Mouse (Mus musculus): ENCODE results near the gene Ywhag. TPM values are rescaled to one million over a fixed set of nuclear protein-coding genes. Genes with fewer than 3 reads are reported as not detected.

The Ywhag gene
- polyA plus RNA-seq, 1 experiment from 2014 or later, result 168 TPM

DNA sequence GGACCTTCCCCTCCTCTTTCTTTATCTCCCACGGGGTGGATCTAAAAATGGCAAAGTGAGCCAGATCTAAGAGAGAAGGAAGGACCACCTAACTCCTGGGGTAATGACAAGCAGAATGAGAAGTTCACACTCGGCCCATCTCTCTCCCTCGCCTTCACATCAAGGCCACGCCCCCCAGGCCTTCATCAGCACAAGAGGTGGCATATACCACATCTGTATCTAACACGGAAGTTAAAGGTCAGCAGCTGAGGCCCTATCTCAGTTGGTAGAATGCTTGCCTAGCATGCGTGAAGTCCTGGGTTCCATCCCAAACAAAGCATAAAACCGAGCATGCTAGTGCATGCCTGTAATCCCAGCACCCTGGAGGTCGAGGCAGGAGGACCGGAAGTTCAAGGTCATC lies 60.7 kb downstream of the Ywhag start:
- Histone ChIP-seq H3K27me3 (peaks cover 61% of the 10 kb centered on the region), H3K27ac (no peak overlapping the region), H3K9ac (no peak overlapping the region), H3K36me3 (no peaks in the 10 kb centered on the region), H3K4me1 (peaks cover 21% of the 10 kb centered on the region), H3K4me2 (no peak overlapping the region), H3K9me3 (no peaks in the 10 kb centered on the region), H3K4me3 (no peak overlapping the region)
- no peak for ATAC-seq (ENCODE audit: insufficient number of reproducible peaks, low FRiP score, low TSS enrichment, low read depth)
- 58% methylated on average over 9 of the region's 9 CpGs for WGBS

GRCm38 (mm10) chr5:135872996-135873395 lies 61.4 kb downstream of the Ywhag start:
- 20% methylated on average over 16 of the region's 16 CpGs for WGBS
- Histone ChIP-seq H3K4me2 (no peak overlapping the region), H3K4me1 (peaks cover 24% of the 10 kb centered on the region), H3K36me3 (no peaks in the 10 kb centered on the region), H3K9me3 (no peaks in the 10 kb centered on the region), H3K4me3 (no peak overlapping the region), H3K27me3 (peaks cover 68% of the 10 kb centered on the region), H3K27ac (no peak overlapping the region), H3K9ac (no peak overlapping the region)
- no peak for ATAC-seq (ENCODE audit: insufficient number of reproducible peaks, low FRiP score, low TSS enrichment, low read depth)

GRCm38 (mm10) chr5:135870505-135870904 lies 63.9 kb downstream of the Ywhag start:
- Histone ChIP-seq H3K27ac (no peak overlapping the region), H3K27me3 (peaks cover 88% of the 10 kb centered on the region), H3K4me2 (no peak overlapping the region), H3K4me1 (peaks cover 22% of the 10 kb centered on the region), H3K9me3 (no peaks in the 10 kb centered on the region), H3K36me3 (no peaks in the 10 kb centered on the region), H3K9ac (no peak overlapping the region), H3K4me3 (no peak overlapping the region)
- 76% methylated on average over 5 of the region's 5 CpGs for WGBS
- no peak for ATAC-seq (ENCODE audit: insufficient number of reproducible peaks, low FRiP score, low TSS enrichment, low read depth)

- H3K36me3 ChIP-seq, result no peaks in the 10 kb centered on the region
- H3K4me1 ChIP-seq, result peaks cover 22% of the 10 kb centered on the region
- no peak overlapping the region for H3K4me2 ChIP-seq
- H3K27ac ChIP-seq, result no peak overlapping the region
- 61% methylated on average over 14 of the region's 14 CpGs for WGBS
- H3K9ac ChIP-seq, result no peak overlapping the region
- no peak overlapping the region for H3K4me3 ChIP-seq
- no peak for ATAC-seq (ENCODE audit: insufficient number of reproducible peaks, low FRiP score, low TSS enrichment, low read depth)
- peaks cover 87% of the 10 kb centered on the region for H3K27me3 ChIP-seq
- no peaks in the 10 kb centered on the region for H3K9me3 ChIP-seq
Measured at GRCm38 (mm10) chr5:135869661-135870423, 64.6 kb downstream of the Ywhag start.

DNA sequence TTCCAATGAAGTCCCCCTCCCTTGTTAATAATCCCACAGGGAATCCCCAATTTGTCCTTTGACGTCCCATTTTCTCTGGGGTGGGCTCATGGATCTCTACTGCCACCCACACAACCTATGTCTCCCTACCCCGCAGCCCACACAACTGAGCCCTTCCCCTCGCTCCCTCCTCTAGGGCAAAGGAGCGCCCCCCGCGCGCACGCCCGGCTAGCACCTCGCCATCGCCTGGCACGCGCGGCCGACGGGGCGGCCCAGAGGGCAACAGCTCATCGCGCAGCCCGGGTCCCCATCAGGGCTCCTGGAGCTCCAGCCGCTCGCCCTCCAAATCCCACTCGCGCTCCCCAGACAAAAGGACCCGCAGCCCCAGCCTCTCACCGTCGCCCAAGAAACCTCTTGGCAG lies 65.8 kb downstream of the Ywhag start:
- no peak overlapping the region for H3K9ac ChIP-seq
- H3K4me1 ChIP-seq, result peaks cover 22% of the 10 kb centered on the region
- H3K4me2 ChIP-seq, result peak overlapping the region; percentile 95
- no peaks in the 10 kb centered on the region for H3K9me3 ChIP-seq
- no peaks in the 10 kb centered on the region for H3K36me3 ChIP-seq
- WGBS, result 1% methylated on average over 27 of the region's 27 CpGs
- H3K27ac ChIP-seq, result no peak overlapping the region
- no peak for ATAC-seq (ENCODE audit: insufficient number of reproducible peaks, low FRiP score, low TSS enrichment, low read depth)
- peaks cover 86% of the 10 kb centered on the region for H3K27me3 ChIP-seq
- peak overlapping the region; percentile 46 for H3K4me3 ChIP-seq

- peaks cover 19% of the 10 kb centered on the region for H3K4me1 ChIP-seq
- peak overlapping the region; percentile 42 for H3K9ac ChIP-seq
- no peaks in the 10 kb centered on the region for H3K36me3 ChIP-seq
- no peak for ATAC-seq (ENCODE audit: insufficient number of reproducible peaks, low FRiP score, low TSS enrichment, low read depth)
- H3K4me3 ChIP-seq, result peak overlapping the region; percentile 46
- no peak overlapping the region for H3K27ac ChIP-seq
- H3K27me3 ChIP-seq, result peaks cover 81% of the 10 kb centered on the region
- H3K9me3 ChIP-seq, result no peaks in the 10 kb centered on the region
- peak overlapping the region; percentile 95 for H3K4me2 ChIP-seq
- WGBS, result 2% methylated on average over 61 of the region's 89 CpGs
Measured at GRCm38 (mm10) chr5:135867637-135868593, 66.5 kb downstream of the Ywhag start.

GRCm38 (mm10) chr5:135866662-135867061 lies 67.8 kb downstream of the Ywhag start:
- no peak overlapping the region for H3K9ac ChIP-seq
- H3K4me3 ChIP-seq, result no peak overlapping the region
- WGBS, result 40% methylated on average over 8 of the region's 8 CpGs
- peaks cover 18% of the 10 kb centered on the region for H3K4me1 ChIP-seq
- ATAC-seq (ENCODE audit: insufficient number of reproducible peaks, low FRiP score, low TSS enrichment, low read depth), result no peak
- H3K27me3 ChIP-seq, result peaks cover 83% of the 10 kb centered on the region
- no peak overlapping the region for H3K27ac ChIP-seq
- H3K36me3 ChIP-seq, result no peaks in the 10 kb centered on the region
- H3K9me3 ChIP-seq, result no peaks in the 10 kb centered on the region
- no peak overlapping the region for H3K4me2 ChIP-seq

Other genes with a start within 250 kb of the Ywhag start
- gene Tmem120a, start 190.2 kb downstream of the Ywhag start, polyA plus RNA-seq (2015; fragmentation: Nextera tagmentation; extraction: Ambion mirVana), result 39.4 and 44.1 TPM in 2 replicates
- gene Styxl1, start 156.2 kb downstream of the Ywhag start, polyA plus RNA-seq (2015; fragmentation: Nextera tagmentation; extraction: Ambion mirVana), result 0.14 TPM in 2 replicates
- gene Mdh2, start 156.1 kb downstream of the Ywhag start, polyA plus RNA-seq (2015; fragmentation: Nextera tagmentation; extraction: Ambion mirVana), result 435 and 486 TPM in 2 replicates
- gene Srrm3, start 127.7 kb downstream of the Ywhag start, polyA plus RNA-seq (2015; fragmentation: Nextera tagmentation; extraction: Ambion mirVana), result 0.32 and 0.36 TPM in 2 replicates
- gene Hspb1, start 46.7 kb downstream of the Ywhag start, polyA plus RNA-seq (2015; fragmentation: Nextera tagmentation; extraction: Ambion mirVana), result 1,190 and 1,326 TPM in 2 replicates
- gene Ssc4d, start 39.9 kb upstream of the Ywhag start, polyA plus RNA-seq (2015; fragmentation: Nextera tagmentation; extraction: Ambion mirVana), result 2.0 and 2.1 TPM in 2 replicates
- gene Zp3, start 45.5 kb upstream of the Ywhag start, polyA plus RNA-seq (2015; fragmentation: Nextera tagmentation; extraction: Ambion mirVana), result 0.17 and 0.44 TPM in 2 replicates
- 35.5 and 36.2 TPM in 2 replicates for gene Dtx2, start 60.2 kb upstream of the Ywhag start, polyA plus RNA-seq (2015; fragmentation: Nextera tagmentation; extraction: Ambion mirVana)
- 9.1 and 10.9 TPM in 2 replicates for gene Upk3b, start 103.9 kb upstream of the Ywhag start, polyA plus RNA-seq (2015; fragmentation: Nextera tagmentation; extraction: Ambion mirVana)
- gene Upk3bl, start 119.9 kb upstream of the Ywhag start, polyA plus RNA-seq (2015; fragmentation: Nextera tagmentation; extraction: Ambion mirVana), result 58.9 and 59.3 TPM in 2 replicates
- gene Rasa4, start 149.3 kb upstream of the Ywhag start, polyA plus RNA-seq (2015; fragmentation: Nextera tagmentation; extraction: Ambion mirVana), result 12.1 and 13.6 TPM in 2 replicates
- gene Polr2j, start 182.0 kb upstream of the Ywhag start, polyA plus RNA-seq (2015; fragmentation: Nextera tagmentation; extraction: Ambion mirVana), result 195 and 204 TPM in 2 replicates
- gene Lrwd1, start 201.5 kb upstream of the Ywhag start, polyA plus RNA-seq (2015; fragmentation: Nextera tagmentation; extraction: Ambion mirVana), result 31.5 and 32.3 TPM in 2 replicates
- gene Alkbh4, start 201.5 kb upstream of the Ywhag start, polyA plus RNA-seq (2015; fragmentation: Nextera tagmentation; extraction: Ambion mirVana), result 19.8 and 20.7 TPM in 2 replicates
- 8.3 and 10.3 TPM in 2 replicates for gene Orai2, start 236.1 kb upstream of the Ywhag start, polyA plus RNA-seq (2015; fragmentation: Nextera tagmentation; extraction: Ambion mirVana)